Mouse (Mus musculus) bone marrow, adult 2 months (tissue): ENCODE data around the gene Nme4. TPM values are rescaled to one million over a fixed set of nuclear protein-coding genes. Genes with fewer than 3 reads are reported as not detected.
A peak's percentile ranks its signal among the peaks of the same experiment; 100 is the strongest.
"Not testable (repeated sequence)": the region's sequence is repeated elsewhere in the genome, so short reads cannot be mapped to it uniquely, and the experiment has no call there.

Experiments used
- H3K27ac ChIP-seq: fragments of 200-500 bp; 2 replicates; pipeline ENCODE4 v1.5.1; 2012; ENCODE audit warnings: low read depth, mild to moderate bottlenecking, control low read depth, inconsistent platforms, low read length; ENCODE audit not compliant: control insufficient read depth, poor library complexity, insufficient read depth
- H3K4me1 ChIP-seq: fragments of 200-500 bp; 2 replicates; pipeline ENCODE4 v1.6.1; 2011; ENCODE audit warnings: low read length; ENCODE audit not compliant: control insufficient read depth, insufficient read depth
- H3K4me3 ChIP-seq: fragments of 200-500 bp; replicated peaks from 2 replicates; pipeline ENCODE3; 2011; ENCODE audit warnings: mild to moderate bottlenecking, low read depth, low read length, control low read depth; ENCODE audit not compliant: control insufficient read depth
- CTCF ChIP-seq: fragments of 200-500 bp; IDR thresholded peaks from 2 replicates; pipeline ENCODE4 v1.5.1; 2011; ENCODE audit warnings: low read length, control low read depth; ENCODE audit not compliant: control insufficient read depth, insufficient read depth
- POLR2A ChIP-seq: fragments of 200-500 bp; IDR thresholded peaks from 2 replicates; pipeline ENCODE4 v1.6.1; 2011; ENCODE audit warnings: low read depth, mild to moderate bottlenecking, control low read depth, low read length, borderline replicate concordance; ENCODE audit not compliant: control insufficient read depth
- WGBS: fragments of 180-500 bp; shearing (Covaris S2); methylation state at CpG from one replicate; pipeline ENCODE4 v1.1.7; 2018; 5-methylcytosine and 5-hydroxymethylcytosine counted together
- polyA plus RNA-seq: library from polyadenylated mRNA; stranded (reverse); fragments of >200 nt; gene quantifications from 2 replicates; pipeline ENCODE4 v1.2.4, GENCODE M21; 2011; ENCODE audit warnings: low replicate concordance; ENCODE audit not compliant: missing spikeins, insufficient read depth, insufficient read length

Nme4 gene
- polyA plus RNA-seq, 1 experiment: 20.4 TPM

- TF ChIP-seq CTCF (no peak), POLR2A (no peak)
- Histone ChIP-seq H3K4me1 (no peaks in the 10 kb centered on the region; the same call in 1 of the 2 replicates), H3K27ac (peak overlapping the region; percentile 56), H3K4me3 (no peak overlapping the region)
- WGBS: 71% methylated on average over 4 of the region's 4 CpGs
Measured at GRCm38 (mm10) chr17:26111024-26111423, 15.6 kb upstream of the Nme4 start.

GRCm38 (mm10) chr17:26110156-26110555 lies 14.8 kb upstream of the Nme4 start:
- TF ChIP-seq POLR2A (no peak), CTCF (no peak)
- Histone ChIP-seq H3K4me3 (no peak overlapping the region), H3K4me1 (no peaks in the 10 kb centered on the region; the same call in 1 of the 2 replicates), H3K27ac (peak overlapping the region; percentile 56; the same call in 1 of the 2 replicates)
- WGBS: 49% methylated on average over 4 of the region's 4 CpGs

DNA sequence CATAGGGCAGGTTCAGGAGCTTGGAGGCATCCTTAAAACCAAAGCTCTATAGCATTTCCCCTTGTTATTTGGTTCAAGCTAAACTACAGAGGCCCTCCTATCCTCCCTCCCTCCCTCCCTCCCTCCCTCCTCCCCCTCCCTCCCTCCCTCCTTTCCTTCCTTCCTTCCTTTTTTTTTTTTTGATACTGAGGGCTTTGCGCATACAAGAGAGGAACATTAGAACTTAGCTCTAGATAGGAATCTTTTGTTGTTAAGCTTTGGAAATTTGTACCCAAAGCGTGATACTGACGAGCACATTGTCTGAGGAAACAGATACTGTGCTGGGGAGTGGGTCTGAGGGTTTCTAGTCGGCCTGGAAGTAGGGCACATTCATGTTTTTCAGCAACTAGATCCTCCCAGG lies 10.2 kb upstream of the Nme4 start:
- TF ChIP-seq CTCF (no peak), POLR2A (no peak)
- Histone ChIP-seq H3K27ac (no peak overlapping the region), H3K4me1 (no peaks in the 10 kb centered on the region; the same call in 1 of the 2 replicates), H3K4me3 (no peak overlapping the region)
- 12% methylated on average over 4 of the region's 4 CpGs for WGBS

- Histone ChIP-seq H3K4me1 (no peaks in the 10 kb centered on the region; the same call in 1 of the 2 replicates), H3K4me3 (no peak overlapping the region), H3K27ac (no peak overlapping the region)
- 69% methylated on average over 4 of the region's 4 CpGs for WGBS
- no peak for TF ChIP-seq CTCF
Measured at GRCm38 (mm10) chr17:26101478-26101877, 6.1 kb upstream of the Nme4 start.

DNA sequence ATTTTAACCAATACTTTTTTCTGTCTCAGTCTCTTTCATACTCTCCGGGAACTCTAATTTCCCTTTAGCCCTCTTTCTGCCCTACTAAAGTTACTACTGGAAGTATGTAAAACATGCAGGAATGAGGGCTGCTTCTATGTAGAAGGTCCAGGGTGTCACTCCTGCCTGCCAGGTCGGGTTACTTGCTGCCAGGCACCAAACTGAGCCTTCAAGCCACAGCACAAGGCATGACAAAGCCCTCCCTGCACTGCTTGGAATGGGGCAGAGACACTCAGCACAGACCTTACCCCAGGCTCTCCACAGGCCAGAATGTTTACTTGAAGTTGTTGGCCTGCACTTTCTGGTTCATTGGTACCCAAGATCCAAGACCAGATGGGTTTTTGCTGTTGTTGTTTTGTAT lies 4.8 kb upstream of the Nme4 start:
- H3K27ac ChIP-seq: no peak overlapping the region
- TF ChIP-seq CTCF: no peak
- no peak for TF ChIP-seq POLR2A
- 47% methylated on average over 2 of the region's 2 CpGs for WGBS
- H3K4me3 ChIP-seq: no peak overlapping the region
- H3K4me1 ChIP-seq: no peaks in the 10 kb centered on the region; the same call in 1 of the 2 replicates

GRCm38 (mm10) chr17:26099316-26099715 lies 3.9 kb upstream of the Nme4 start:
- not testable (repeated sequence) for H3K4me3 ChIP-seq, H3K27ac ChIP-seq, H3K4me1 ChIP-seq
- 46% methylated on average over 3 of the region's 3 CpGs for WGBS

DNA sequence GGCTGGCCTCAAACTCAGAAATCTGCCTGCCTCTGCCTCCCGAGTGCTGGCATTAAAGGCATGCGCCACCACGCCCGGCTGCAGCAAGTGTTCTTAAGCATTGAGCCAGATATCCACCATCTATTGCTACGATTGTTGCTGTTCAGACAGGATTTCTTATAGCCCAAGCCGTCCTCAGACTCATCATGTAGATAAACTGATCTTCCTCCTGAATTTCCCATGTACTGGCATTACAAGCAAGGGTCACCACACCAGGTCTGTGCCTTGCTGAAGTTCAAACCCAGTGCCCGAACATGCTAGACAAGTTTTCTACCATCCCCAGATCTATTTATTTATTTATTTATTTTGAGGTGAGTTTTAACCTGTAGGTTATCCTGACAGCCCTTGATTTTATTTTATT lies 3.1 kb upstream of the Nme4 start:
- Histone ChIP-seq H3K27ac (no peak overlapping the region), H3K4me1 (no peaks in the 10 kb centered on the region; the same call in 1 of the 2 replicates), H3K4me3 (no peak overlapping the region)
- WGBS: 82% methylated on average over 7 of the region's 7 CpGs
- no peak for TF ChIP-seq POLR2A
- no peak for TF ChIP-seq CTCF

- 42% methylated on average over 9 of the region's 9 CpGs for WGBS
- peak overlapping the region; percentile 55; the same call in 1 of the 2 replicates for H3K27ac ChIP-seq
- TF ChIP-seq CTCF: no peak
- TF ChIP-seq POLR2A: no peak
Measured at GRCm38 (mm10) chr17:26094531-26095110, 781 bp downstream of the Nme4 start.

DNA sequence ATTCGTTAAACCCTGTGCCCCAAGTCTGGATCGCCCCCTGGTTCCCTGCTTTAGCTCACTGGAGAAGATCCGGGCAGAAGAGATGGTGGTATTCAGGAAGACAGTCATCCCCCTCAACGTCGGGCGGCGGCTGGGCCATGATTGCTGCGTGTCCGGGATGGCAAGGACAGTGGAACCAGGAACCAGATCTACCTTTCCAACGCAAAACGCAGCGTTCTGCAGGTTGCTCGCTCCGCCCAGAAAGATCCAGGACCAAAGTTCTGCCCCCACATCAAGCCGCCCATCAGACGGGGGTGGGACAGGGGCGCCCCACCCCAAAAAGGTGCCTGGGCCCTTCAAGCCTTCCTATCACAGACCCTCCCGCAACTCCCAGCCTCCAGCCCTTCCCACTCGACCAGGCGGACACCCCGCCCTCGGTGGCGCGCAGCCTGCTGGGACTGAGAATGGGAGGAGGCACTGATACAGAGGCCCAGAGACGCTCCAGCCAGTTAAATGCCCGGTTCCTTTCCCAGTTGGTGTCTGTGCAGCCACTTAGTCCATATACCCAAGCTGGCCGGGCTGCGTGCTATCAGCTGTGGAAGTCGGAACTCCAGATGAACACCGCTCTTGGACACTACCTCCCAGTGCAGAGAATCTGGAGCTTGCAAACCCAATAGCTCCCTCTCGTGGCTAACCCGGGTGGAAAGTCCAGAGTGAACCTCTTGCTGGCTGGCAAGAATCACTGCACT lies 5.3 kb downstream of the Nme4 start, which contains the start of gene Decr2:
TSS of gene Decr2 (minus strand) at position 433 of the 728 bp plus-strand sequence.
- Histone ChIP-seq H3K4me1 (no peaks in the 10 kb centered on the region; the same call in 1 of the 2 replicates), H3K27ac (no peak within 1 kb of the TSS), H3K4me3 (peak within 1 kb of the TSS; percentile 85)
- no peak for TF ChIP-seq POLR2A
- TF ChIP-seq CTCF: peak; percentile 83
- under 1% methylated on average over 32 of the region's 32 CpGs for WGBS

More at GRCm38 (mm10) chr17:26094531-26095110, 781 bp downstream of the Nme4 start:
- Histone ChIP-seq H3K4me1 (no peaks in the 10 kb centered on the region; the same call in 1 of the 2 replicates), H3K4me3 (peak overlapping the region; percentile 58)
